Mouse (Mus musculus): ENCODE data around the gene Armc12. TPM values are rescaled to one million over a fixed set of nuclear protein-coding genes. Genes with fewer than 3 reads are reported as not detected.

Gene Armc12
- not detected for polyA plus RNA-seq (2014; fragmentation: Illumina TruSeq; extraction: RNeasy Lipid Tissue Mini Kit (QIAGEN cat#74804); ENCODE audit: low read depth, low replicate concordance)

DNA sequence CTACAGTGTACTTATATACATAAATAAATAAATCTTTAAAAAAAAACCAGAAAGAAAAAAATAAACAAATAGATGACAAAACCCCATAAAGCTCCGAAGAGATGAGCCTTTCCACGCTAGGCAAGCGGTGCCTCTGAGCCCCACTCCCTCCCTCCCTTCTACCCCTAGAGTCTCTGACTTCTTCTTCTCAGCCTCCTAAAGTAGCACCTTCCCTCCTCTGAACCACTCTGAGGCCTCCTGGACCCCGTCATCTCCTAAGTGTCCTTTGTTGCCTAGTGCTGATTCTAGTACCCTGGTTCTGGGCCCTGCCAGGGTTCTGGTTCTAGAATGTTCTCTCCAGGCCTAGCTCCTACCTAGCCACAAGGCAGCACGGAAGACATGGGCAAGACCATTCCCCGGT lies at the start of gene Armc12:
Gene Armc12, plus strand, starts transcription at position 301 of the 400 bp plus-strand sequence.

DNA sequence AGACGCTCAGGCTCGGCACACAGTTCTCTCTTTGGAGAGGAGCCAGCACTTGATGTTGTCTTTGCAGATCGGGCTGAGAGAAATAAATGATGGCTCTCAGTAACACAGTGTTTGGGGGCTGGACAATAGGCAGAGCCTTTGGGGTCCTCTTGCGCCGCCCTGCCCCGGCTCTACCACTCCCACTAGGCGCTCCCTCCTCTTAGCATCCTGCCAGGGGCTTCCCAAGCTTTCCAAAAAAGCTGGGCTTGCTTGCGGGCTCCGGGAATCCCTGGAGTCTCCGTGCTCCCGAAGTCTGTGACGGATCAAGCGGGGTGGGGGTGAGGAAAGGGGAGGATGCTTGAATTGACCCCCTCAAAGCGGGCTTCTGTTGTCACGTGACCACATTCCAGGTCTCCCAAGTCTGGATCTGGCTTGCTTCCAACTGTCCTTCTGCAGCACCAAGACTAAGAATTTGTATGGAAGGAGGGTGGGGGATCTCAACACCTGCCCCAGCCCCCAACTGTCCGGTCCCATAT lies 13.1 kb upstream of the Armc12 start, which contains the start of gene Fkbp5:
Gene Fkbp5, minus strand, starts transcription at position 87 of the 515 bp plus-strand sequence.

DNA sequence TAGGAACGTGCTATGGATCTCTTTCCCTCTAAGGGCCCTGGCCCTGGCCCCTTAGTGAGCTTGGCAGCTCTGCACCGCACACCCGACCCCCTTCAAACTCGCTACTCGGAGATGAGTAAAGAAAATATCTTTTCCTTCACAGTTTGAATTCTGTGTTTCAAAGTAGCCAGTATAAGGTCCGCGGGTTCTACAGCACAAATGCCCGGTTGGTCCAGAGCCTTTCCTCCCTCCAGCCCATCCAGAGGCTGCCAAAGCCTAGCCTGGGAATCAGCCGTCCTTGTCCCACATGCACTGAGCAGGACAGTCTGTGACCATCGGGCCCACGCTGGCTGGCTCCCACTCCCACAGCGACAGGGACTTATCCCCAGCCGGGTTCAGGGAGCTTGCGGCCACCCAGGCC lies 18.5 kb downstream of the Armc12 start, which contains the start of gene Clpsl2:
Gene Clpsl2, plus strand, starts transcription at position 301 of the 400 bp plus-strand sequence.

DNA sequence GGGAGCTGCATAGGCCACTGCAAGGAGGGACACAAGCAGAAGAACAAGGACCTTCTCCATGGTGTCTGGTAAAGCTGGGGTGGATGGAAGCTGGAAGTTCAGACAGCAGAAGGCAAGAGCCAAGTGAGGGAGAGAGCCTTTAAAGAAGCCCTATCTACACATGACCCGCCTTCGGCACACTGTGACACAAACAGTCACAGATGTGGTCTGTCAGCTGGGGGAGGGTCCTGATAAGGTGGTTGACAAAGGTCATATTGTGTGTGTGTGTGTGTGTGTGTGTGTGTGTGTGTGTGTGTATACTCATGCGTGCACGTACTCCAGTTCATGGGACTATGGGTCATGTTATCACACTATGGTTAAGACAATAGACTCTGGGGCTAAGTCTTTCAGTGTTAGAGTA lies 30.0 kb downstream of the Armc12 start, which contains the start of gene Clps:
Gene Clps, minus strand, starts transcription at position 169 of the 400 bp plus-strand sequence.

DNA sequence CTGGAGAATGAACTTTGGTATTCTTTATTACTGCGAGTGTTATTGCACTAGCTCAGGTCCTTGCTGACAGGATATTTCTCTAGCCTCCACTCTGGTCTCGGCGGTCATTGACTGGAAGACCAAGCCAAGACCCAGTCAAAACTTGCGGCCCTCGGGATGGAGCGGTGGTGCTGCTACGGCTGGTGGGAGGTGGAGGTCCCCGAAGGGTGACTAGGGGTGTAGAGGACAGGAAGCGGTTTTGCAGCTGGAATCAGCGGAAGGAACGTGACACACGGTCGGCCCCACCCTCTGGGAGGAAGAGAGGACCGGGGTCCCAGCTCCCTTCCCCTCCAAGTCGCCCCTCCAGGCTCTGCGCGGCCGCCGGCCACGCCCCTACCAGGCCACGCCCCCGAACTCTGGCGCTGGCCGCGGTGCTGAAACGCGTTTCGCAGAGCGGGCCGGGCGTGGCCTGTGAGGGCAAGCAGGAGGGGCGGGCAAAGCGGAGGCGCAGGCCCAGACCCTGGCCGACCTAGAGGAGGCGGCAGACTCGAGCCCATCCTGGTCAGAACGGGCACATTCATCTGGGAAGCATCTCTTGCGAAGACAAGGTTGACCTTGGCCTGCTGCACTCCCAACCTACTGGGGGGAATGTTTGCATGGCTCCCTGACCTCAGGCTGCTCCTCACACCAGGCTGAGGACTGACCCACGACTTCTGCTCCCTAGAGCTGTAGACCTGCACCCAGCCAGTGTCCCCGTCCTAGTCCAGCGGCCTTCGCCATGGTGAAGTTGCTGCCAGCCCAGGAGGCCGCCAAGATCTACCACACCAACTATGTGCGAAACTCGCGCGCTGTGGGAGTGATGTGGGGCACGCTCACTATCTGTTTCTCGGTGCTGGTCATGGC lies 44.9 kb downstream of the Armc12 start, which contains the start of gene Lhfpl5:
Gene Lhfpl5, plus strand, starts transcription at position 398 of the 882 bp plus-strand sequence.

Other genes with a start within 250 kb of the Armc12 start
- not detected for gene Fance, start 217.3 kb upstream of the Armc12 start, polyA plus RNA-seq (2014; fragmentation: Illumina TruSeq; extraction: RNeasy Lipid Tissue Mini Kit (QIAGEN cat#74804); ENCODE audit: low read depth, low replicate concordance)
- 170 TPM for gene Rpl10a, start 202.3 kb upstream of the Armc12 start, polyA plus RNA-seq (2014; fragmentation: Illumina TruSeq; extraction: RNeasy Lipid Tissue Mini Kit (QIAGEN cat#74804); ENCODE audit: low read depth, low replicate concordance)
- gene Tead3, start 180.0 kb upstream of the Armc12 start, polyA plus RNA-seq (2014; fragmentation: Illumina TruSeq; extraction: RNeasy Lipid Tissue Mini Kit (QIAGEN cat#74804); ENCODE audit: low read depth, low replicate concordance), result 1.2 TPM
- not detected for gene Tulp1, start 165.6 kb upstream of the Armc12 start, polyA plus RNA-seq (2014; fragmentation: Illumina TruSeq; extraction: RNeasy Lipid Tissue Mini Kit (QIAGEN cat#74804); ENCODE audit: low read depth, low replicate concordance)
- gene Fkbp5, start 13.3 kb upstream of the Armc12 start, polyA plus RNA-seq (2014; fragmentation: Illumina TruSeq; extraction: RNeasy Lipid Tissue Mini Kit (QIAGEN cat#74804); ENCODE audit: low read depth, low replicate concordance), result 68.1 TPM
- not detected for gene Clpsl2, start 18.6 kb downstream of the Armc12 start, polyA plus RNA-seq (2014; fragmentation: Illumina TruSeq; extraction: RNeasy Lipid Tissue Mini Kit (QIAGEN cat#74804); ENCODE audit: low read depth, low replicate concordance)
- 4.1 TPM for gene Clps, start 30.0 kb downstream of the Armc12 start, polyA plus RNA-seq (2014; fragmentation: Illumina TruSeq; extraction: RNeasy Lipid Tissue Mini Kit (QIAGEN cat#74804); ENCODE audit: low read depth, low replicate concordance)
- not detected for gene Lhfpl5, start 44.8 kb downstream of the Armc12 start, polyA plus RNA-seq (2014; fragmentation: Illumina TruSeq; extraction: RNeasy Lipid Tissue Mini Kit (QIAGEN cat#74804); ENCODE audit: low read depth, low replicate concordance)
- gene Srpk1, start 91.9 kb downstream of the Armc12 start, polyA plus RNA-seq (2014; fragmentation: Illumina TruSeq; extraction: RNeasy Lipid Tissue Mini Kit (QIAGEN cat#74804); ENCODE audit: low read depth, low replicate concordance), result 151 TPM
- gene Slc26a8, start 159.4 kb downstream of the Armc12 start, polyA plus RNA-seq (2014; fragmentation: Illumina TruSeq; extraction: RNeasy Lipid Tissue Mini Kit (QIAGEN cat#74804); ENCODE audit: low read depth, low replicate concordance), result not detected
- gene Mapk14, start 160.5 kb downstream of the Armc12 start, polyA plus RNA-seq (2014; fragmentation: Illumina TruSeq; extraction: RNeasy Lipid Tissue Mini Kit (QIAGEN cat#74804); ENCODE audit: low read depth, low replicate concordance), result 59.6 TPM
- 7.2 TPM for gene AC170998.1, start 195.3 kb downstream of the Armc12 start, polyA plus RNA-seq (2014; fragmentation: Illumina TruSeq; extraction: RNeasy Lipid Tissue Mini Kit (QIAGEN cat#74804); ENCODE audit: low read depth, low replicate concordance)
- gene Mapk13, start 238.5 kb downstream of the Armc12 start, polyA plus RNA-seq (2014; fragmentation: Illumina TruSeq; extraction: RNeasy Lipid Tissue Mini Kit (QIAGEN cat#74804); ENCODE audit: low read depth, low replicate concordance), result 8.5 TPM

All from sigmoid colon, adult 10 weeks (tissue).